Mouse (Mus musculus) heart, embryonic 13.5 days (tissue): ENCODE measurements around the gene Itih4. TPM values are rescaled to one million over a fixed set of nuclear protein-coding genes. Genes with fewer than 3 reads are reported as not detected.

Experiments
- ATAC-seq: fragments of 200-750 bp; cut with Nextera tagmentation; 2 replicates; pipeline ENCODE4 v1.8.0; 2017; ENCODE audit warnings: moderate TSS enrichment; ENCODE audit not compliant: insufficient number of reproducible peaks, low FRiP score, low TSS enrichment; ENCODE audit errors: extremely low read depth
- H3K27ac ChIP-seq: fragments of 300-500 bp; sonication (generic); replicated peaks from 2 replicates; pipeline ENCODE4 v1.5.1; 2015; ENCODE audit warnings: moderate library complexity, mild to moderate bottlenecking, inconsistent platforms
- H3K27me3 ChIP-seq: fragments of 300-500 bp; sonication (generic); replicated peaks from 2 replicates; pipeline ENCODE4 v1.6.1; 2015; ENCODE audit warnings: mild to moderate bottlenecking, inconsistent platforms
- H3K36me3 ChIP-seq: fragments of 300-500 bp; sonication (generic); 2 replicates; pipeline ENCODE4 v1.6.1; 2015; ENCODE audit warnings: mild to moderate bottlenecking, inconsistent platforms
- H3K4me1 ChIP-seq: fragments of 300-500 bp; sonication (generic); 2 replicates; pipeline ENCODE4 v1.6.1; 2015; ENCODE audit warnings: inconsistent platforms
- H3K4me2 ChIP-seq: fragments of 300-500 bp; sonication (generic); 2 replicates; pipeline ENCODE4 v1.6.1; 2015; ENCODE audit warnings: inconsistent platforms, mild to moderate bottlenecking, moderate library complexity
- H3K4me3 ChIP-seq: fragments of 300-500 bp; sonication (generic); 2 replicates; pipeline ENCODE4 v1.5.1; 2015; ENCODE audit warnings: moderate library complexity, mild to moderate bottlenecking, inconsistent platforms
- H3K9ac ChIP-seq: fragments of 300-500 bp; sonication (generic); 2 replicates; pipeline ENCODE4 v1.6.1; 2015; ENCODE audit warnings: inconsistent platforms, mild to moderate bottlenecking, moderate library complexity
- H3K9me3 ChIP-seq: fragments of 300-500 bp; sonication (generic); 2 replicates; pipeline ENCODE4 v1.6.1; 2016; ENCODE audit warnings: inconsistent platforms
- WGBS: fragments of 180-500 bp; shearing (Covaris S2); methylation state at CpG from one replicate; pipeline ENCODE4 v1.1.7; 2015; ENCODE audit warnings: mixed read lengths; 5-methylcytosine and 5-hydroxymethylcytosine counted together
- polyA plus RNA-seq: library from polyadenylated mRNA; unstranded; fragments of >200 nt; fragmentation: Nextera tagmentation; extraction: Ambion mirVana; gene quantifications from 2 replicates; pipeline ENCODE4 v1.2.1, GENCODE M21; 2015

Gene Itih4
- polyA plus RNA-seq, 1 experiment from 2014 or later = 0.12 TPM

GRCm38 (mm10) chr14:30911141-30911540, 24.9 kb downstream of the Itih4 start:
- Histone ChIP-seq H3K9me3 (no peaks in the 10 kb centered on the region), H3K27ac (no peak overlapping the region), H3K4me1 (no peaks in the 10 kb centered on the region), H3K4me2 (no peak overlapping the region), H3K27me3 (no peaks in the 10 kb centered on the region), H3K4me3 (no peak overlapping the region), H3K9ac (no peak overlapping the region), H3K36me3 (no peaks in the 10 kb centered on the region)
- WGBS = 82% methylated on average over 8 of the region's 8 CpGs
- no peak for ATAC-seq

- H3K27ac ChIP-seq = no peak overlapping the region
- no peak overlapping the region for H3K4me3 ChIP-seq
- ATAC-seq = no peak
- no peak overlapping the region for H3K4me2 ChIP-seq
- no peak overlapping the region for H3K9ac ChIP-seq
- no peaks in the 10 kb centered on the region for H3K27me3 ChIP-seq
- no peaks in the 10 kb centered on the region for H3K36me3 ChIP-seq
- no peaks in the 10 kb centered on the region for H3K4me1 ChIP-seq
- H3K9me3 ChIP-seq = no peaks in the 10 kb centered on the region
- 78% methylated on average over 8 of the region's 8 CpGs for WGBS
Observed at GRCm38 (mm10) chr14:30912641-30913040, 26.4 kb downstream of the Itih4 start.

- Histone ChIP-seq H3K27me3 (no peaks in the 10 kb centered on the region), H3K4me2 (no peak overlapping the region), H3K4me3 (no peak overlapping the region), H3K9ac (no peak overlapping the region), H3K36me3 (no peaks in the 10 kb centered on the region), H3K4me1 (no peaks in the 10 kb centered on the region), H3K9me3 (no peaks in the 10 kb centered on the region), H3K27ac (no peak overlapping the region)
- WGBS = 72% methylated on average over 5 of the region's 5 CpGs
- ATAC-seq = no peak
Observed at GRCm38 (mm10) chr14:30913404-30913803, 27.1 kb downstream of the Itih4 start.

- H3K4me3 ChIP-seq = no peak overlapping the region
- H3K4me1 ChIP-seq = no peaks in the 10 kb centered on the region
- H3K36me3 ChIP-seq = no peaks in the 10 kb centered on the region
- H3K9me3 ChIP-seq = no peaks in the 10 kb centered on the region
- no peak overlapping the region for H3K27ac ChIP-seq
- no peak for ATAC-seq
- WGBS = 84% methylated on average over 1 of the region's 1 CpGs
- H3K9ac ChIP-seq = no peak overlapping the region
- no peak overlapping the region for H3K4me2 ChIP-seq
- H3K27me3 ChIP-seq = no peaks in the 10 kb centered on the region
Observed at GRCm38 (mm10) chr14:30916516-30916915, 30.2 kb downstream of the Itih4 start.

- no peak overlapping the region for H3K9ac ChIP-seq
- peaks cover 10% of the 10 kb centered on the region; the same call in 1 of the 2 replicates for H3K4me1 ChIP-seq
- WGBS = 52% methylated on average over 8 of the region's 8 CpGs
- no peak for ATAC-seq
- H3K27me3 ChIP-seq = no peaks in the 10 kb centered on the region
- no peaks in the 10 kb centered on the region for H3K36me3 ChIP-seq
- H3K9me3 ChIP-seq = no peaks in the 10 kb centered on the region
- no peak overlapping the region for H3K27ac ChIP-seq
- no peak overlapping the region for H3K4me2 ChIP-seq
- no peak overlapping the region for H3K4me3 ChIP-seq
Observed at GRCm38 (mm10) chr14:30922053-30922670, 35.9 kb downstream of the Itih4 start.

- Histone ChIP-seq H3K4me2 (no peak within 1 kb of the TSS), H3K4me1 (peaks cover 10% of the 10 kb centered on the region; the same call in 1 of the 2 replicates), H3K4me3 (no peak within 1 kb of the TSS), H3K27me3 (no peaks in the 10 kb centered on the region), H3K36me3 (no peaks in the 10 kb centered on the region), H3K27ac (no peak within 1 kb of the TSS), H3K9me3 (no peaks in the 10 kb centered on the region), H3K9ac (no peak within 1 kb of the TSS)
- no peak for ATAC-seq
- WGBS = 38% methylated on average over 6 of the region's 6 CpGs
Observed at GRCm38 (mm10) chr14:30923375-30924105, 37.3 kb downstream of the Itih4 start, which contains the start of gene Itih3. Gene Itih3, minus strand, starts transcription at chr14:30923760.

- Histone ChIP-seq H3K4me1 (peaks cover 10% of the 10 kb centered on the region; the same call in 1 of the 2 replicates), H3K4me2 (no peak overlapping the region), H3K4me3 (no peak overlapping the region), H3K36me3 (no peaks in the 10 kb centered on the region), H3K9ac (no peak overlapping the region), H3K27ac (no peak overlapping the region), H3K9me3 (no peaks in the 10 kb centered on the region), H3K27me3 (no peaks in the 10 kb centered on the region)
- ATAC-seq = no peak
- 81% methylated on average over 3 of the region's 3 CpGs for WGBS
Observed at GRCm38 (mm10) chr14:30925492-30925891, 39.2 kb downstream of the Itih4 start.

- Histone ChIP-seq H3K9ac (no peak overlapping the region), H3K27me3 (no peaks in the 10 kb centered on the region), H3K27ac (no peak overlapping the region), H3K9me3 (no peaks in the 10 kb centered on the region), H3K4me2 (no peak overlapping the region), H3K36me3 (no peaks in the 10 kb centered on the region), H3K4me3 (no peak overlapping the region), H3K4me1 (no peaks in the 10 kb centered on the region)
- ATAC-seq = no peak
- WGBS = 82% methylated on average over 4 of the region's 4 CpGs
Observed at GRCm38 (mm10) chr14:30930386-30930785, 44.1 kb downstream of the Itih4 start.

GRCm38 (mm10) chr14:30933351-30933750, 47.1 kb downstream of the Itih4 start:
- Histone ChIP-seq H3K36me3 (no peaks in the 10 kb centered on the region), H3K27me3 (0 out of 2 replicates have a peak, but pooled peaks cover 5% of the 10 kb centered on the region), H3K4me3 (no peak overlapping the region), H3K4me1 (no peaks in the 10 kb centered on the region), H3K27ac (no peak overlapping the region), H3K9me3 (no peaks in the 10 kb centered on the region), H3K9ac (no peak overlapping the region), H3K4me2 (no peak overlapping the region)
- WGBS = 78% methylated on average over 9 of the region's 9 CpGs
- ATAC-seq = no peak

GRCm38 (mm10) chr14:30942254-30942653, 56.0 kb downstream of the Itih4 start:
- Histone ChIP-seq H3K4me3 (no peak overlapping the region), H3K36me3 (no peaks in the 10 kb centered on the region), H3K27me3 (peaks cover 10% of the 10 kb centered on the region; the same call in 1 of the 2 replicates), H3K4me1 (no peaks in the 10 kb centered on the region), H3K27ac (no peak overlapping the region), H3K9ac (no peak overlapping the region), H3K4me2 (no peak overlapping the region), H3K9me3 (no peaks in the 10 kb centered on the region)
- no peak for ATAC-seq
- WGBS = 69% methylated on average over 4 of the region's 4 CpGs

- no peak within 1 kb of the TSS for H3K9ac ChIP-seq
- no peaks in the 10 kb centered on the region for H3K9me3 ChIP-seq
- no peak within 1 kb of the TSS for H3K27ac ChIP-seq
- no peaks in the 10 kb centered on the region for H3K4me1 ChIP-seq
- 78% methylated on average over 7 of the region's 7 CpGs for WGBS
- H3K4me3 ChIP-seq = no peak within 1 kb of the TSS
- H3K4me2 ChIP-seq = no peak within 1 kb of the TSS
- no peaks in the 10 kb centered on the region for H3K36me3 ChIP-seq
- peaks cover 6% of the 10 kb centered on the region; the same call in 1 of the 2 replicates for H3K27me3 ChIP-seq
- ATAC-seq = no peak
Observed at GRCm38 (mm10) chr14:30943038-30943437, 56.8 kb downstream of the Itih4 start, which contains the start of gene Itih1. Gene Itih1, minus strand, starts transcription at chr14:30943289.
